Mouse (Mus musculus) heart, adult 2 months (tissue): ENCODE results near the gene Nlrx1.

Experiments used
- CTCF ChIP-seq: fragments of 200-600 bp; IDR thresholded peaks from 2 replicates; pipeline ENCODE4 v1.8.1; 2022; ENCODE audit warnings: antibody characterized with exemption, mild to moderate bottlenecking, moderate library complexity
- POLR2A ChIP-seq: fragments of 200-500 bp; IDR thresholded peaks from 2 replicates; pipeline ENCODE4 v1.6.1; 2011; ENCODE audit warnings: mild to moderate bottlenecking, low read depth, low read length, control low read depth; ENCODE audit not compliant: insufficient read depth

DNA sequence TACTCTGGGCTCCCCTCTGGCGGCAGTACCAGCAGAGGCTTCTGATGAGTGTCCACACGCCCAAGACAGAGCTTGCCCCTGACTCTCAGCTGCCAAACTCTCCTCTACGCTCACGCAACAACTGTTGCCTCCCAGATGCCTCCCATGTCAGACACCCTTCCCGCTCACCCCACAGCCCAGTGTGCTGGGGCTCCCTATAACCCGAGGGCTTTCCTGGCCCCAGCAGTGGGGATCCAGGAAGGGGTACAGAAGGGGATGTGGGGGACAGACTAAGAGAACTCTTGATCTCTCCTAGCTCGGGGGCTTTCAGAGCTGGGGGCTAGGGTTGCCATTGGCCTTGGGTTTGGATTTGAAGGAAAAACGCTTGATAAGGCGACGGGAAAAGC, 42.3 kb upstream of the Nlrx1 start:
- TF ChIP-seq CTCF (no peak; the same call in 1 of the 2 replicates), POLR2A (no peak)
